Mouse (Mus musculus) forebrain, embryonic 16.5 days (tissue): ENCODE results near the gene Tlk1. TPM values are rescaled to one million over a fixed set of nuclear protein-coding genes. Genes with fewer than 3 reads are reported as not detected.

Experiments used
- ATAC-seq: fragments of 200-750 bp; cut with Nextera tagmentation; 2 replicates; pipeline ENCODE4 v1.8.0; 2017; ENCODE audit warnings: mild to moderate bottlenecking, moderate library complexity
- H3K27ac ChIP-seq: fragments of 300-500 bp; sonication (generic); 2 replicates; pipeline ENCODE4 v1.5.1; 2014; ENCODE audit warnings: low read length, control low read depth
- H3K27me3 ChIP-seq: fragments of 300-500 bp; sonication (generic); replicated peaks from 2 replicates; pipeline ENCODE4 v1.6.1; 2014; ENCODE audit warnings: low read length; ENCODE audit not compliant: control insufficient read depth, insufficient read depth
- H3K36me3 ChIP-seq: fragments of 300-500 bp; sonication (generic); 2 replicates; pipeline ENCODE4 v1.6.1; 2014; ENCODE audit not compliant: control insufficient read depth, insufficient read depth
- H3K4me1 ChIP-seq: fragments of 300-500 bp; sonication (generic); replicated peaks from 2 replicates; pipeline ENCODE4 v1.6.1; 2014; ENCODE audit warnings: low read length; ENCODE audit not compliant: control insufficient read depth, insufficient read depth
- H3K4me2 ChIP-seq: fragments of 300-500 bp; sonication (generic); 2 replicates; pipeline ENCODE4 v1.6.1; 2014; ENCODE audit warnings: mild to moderate bottlenecking, low read length, control low read depth
- H3K4me3 ChIP-seq: fragments of 300-500 bp; sonication (generic); replicated peaks from 2 replicates; pipeline ENCODE4 v1.5.1; 2014; ENCODE audit warnings: mild to moderate bottlenecking, low read length, control low read depth
- H3K9ac ChIP-seq: fragments of 300-500 bp; sonication (generic); replicated peaks from 2 replicates; pipeline ENCODE4 v1.6.1; 2014; ENCODE audit warnings: low read depth, low read length, control low read depth
- H3K9me3 ChIP-seq: fragments of 300-500 bp; sonication (generic); 2 replicates; pipeline ENCODE4 v1.6.1; 2016; ENCODE audit warnings: low read length; ENCODE audit not compliant: control insufficient read depth
- WGBS: fragments of 180-500 bp; shearing (Covaris S2); extraction: QIAGEN DNeasy Blood & Tissue Kit; methylation state at CpG from one replicate; pipeline ENCODE4 v1.1.7; 2014; 5-methylcytosine and 5-hydroxymethylcytosine counted together
- polyA plus RNA-seq: library from polyadenylated mRNA; unstranded; fragments of >200 nt; fragmentation: Nextera tagmentation; extraction: Ambion mirVana; gene quantifications from 2 replicates; pipeline ENCODE4 v1.2.1, GENCODE M21; 2015

The Tlk1 gene
- polyA plus RNA-seq, 1 experiment from 2014 or later: 19.1 TPM

DNA sequence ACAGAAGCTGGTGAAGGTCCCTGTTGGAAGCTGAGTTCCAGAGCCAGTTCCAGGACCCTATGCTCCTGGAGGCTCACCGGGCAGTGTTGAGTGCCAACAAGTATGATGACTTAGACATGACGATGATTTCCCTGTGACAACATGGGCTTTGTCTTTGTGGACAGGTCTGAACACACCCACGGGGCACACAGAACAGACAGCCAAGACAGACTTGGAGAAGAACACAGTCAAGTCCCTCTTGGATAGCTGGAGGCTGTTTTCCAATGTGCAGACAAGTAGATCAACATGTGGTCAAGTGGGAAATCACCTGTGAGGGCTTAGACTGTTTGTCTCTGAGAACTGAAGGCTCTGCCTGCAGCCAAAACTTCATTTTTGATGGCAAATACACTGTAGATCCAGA is 31.4 kb upstream of the Tlk1 start:
- no peak for ATAC-seq
- Histone ChIP-seq H3K9me3 (no peaks in the 10 kb centered on the region), H3K27me3 (no peaks in the 10 kb centered on the region), H3K4me1 (peaks cover 3% of the 10 kb centered on the region; the same call in 1 of the 2 replicates), H3K9ac (no peak overlapping the region), H3K4me2 (no peak overlapping the region), H3K36me3 (no peaks in the 10 kb centered on the region), H3K4me3 (no peak overlapping the region), H3K27ac (no peak overlapping the region)
- 96% methylated on average over 3 of the region's 3 CpGs for WGBS

DNA sequence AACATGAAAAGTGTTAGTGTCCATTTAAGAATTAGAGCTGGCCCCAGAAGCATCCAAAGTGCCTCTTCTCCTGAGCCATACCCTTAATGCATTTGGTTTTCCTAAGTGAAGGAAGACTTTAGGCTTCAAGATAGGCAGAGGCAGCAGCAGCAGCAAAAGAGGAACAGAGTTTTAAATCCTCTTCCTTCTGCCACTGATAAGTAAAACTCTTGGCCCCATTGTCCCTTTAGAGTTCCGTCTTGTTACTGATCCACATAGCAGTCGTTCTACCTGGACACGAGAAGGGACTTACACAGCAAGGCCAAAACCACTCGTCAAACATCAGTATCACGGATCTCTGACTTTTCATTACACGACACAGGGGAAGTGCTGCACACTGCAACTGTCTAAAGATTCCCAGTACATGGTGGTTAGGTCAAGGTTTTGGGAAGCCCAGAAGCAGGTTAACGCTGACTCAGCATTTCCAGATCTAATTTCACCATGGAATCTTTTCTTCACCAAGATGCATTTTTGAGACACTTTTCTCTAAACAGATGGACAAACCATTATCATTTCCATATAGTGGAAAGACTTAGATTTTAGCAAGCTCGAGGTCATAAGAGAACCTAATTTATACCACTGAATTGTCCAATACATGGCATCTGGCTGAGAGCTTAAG is 28.8 kb upstream of the Tlk1 start:
- H3K9me3 ChIP-seq: no peaks in the 10 kb centered on the region
- H3K27me3 ChIP-seq: no peaks in the 10 kb centered on the region
- peaks cover 3% of the 10 kb centered on the region; the same call in 1 of the 2 replicates for H3K4me1 ChIP-seq
- no peak for ATAC-seq
- no peak overlapping the region for H3K4me2 ChIP-seq
- no peak overlapping the region for H3K27ac ChIP-seq
- H3K4me3 ChIP-seq: no peak overlapping the region
- WGBS: 91% methylated on average over 8 of the region's 8 CpGs
- no peak overlapping the region for H3K9ac ChIP-seq
- H3K36me3 ChIP-seq: no peaks in the 10 kb centered on the region

DNA sequence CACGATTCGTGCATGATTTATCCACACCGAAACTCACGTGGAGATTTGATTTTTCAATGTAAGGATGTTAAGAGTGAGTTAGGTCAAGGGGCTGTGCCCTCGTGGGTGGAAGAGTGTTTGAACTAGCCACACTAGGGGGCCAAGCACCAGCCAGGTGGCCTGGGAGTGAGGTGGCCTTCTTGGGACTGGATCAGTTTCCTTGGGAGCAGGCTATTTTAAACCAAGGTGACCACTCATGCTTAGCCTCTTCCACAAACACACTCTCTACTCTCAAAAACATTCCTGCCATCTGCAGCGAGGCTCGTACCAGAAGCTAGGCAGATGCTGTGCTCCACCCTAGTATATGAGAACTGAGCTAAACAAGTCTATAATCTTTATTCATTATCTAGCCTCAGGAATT is 27.8 kb upstream of the Tlk1 start:
- 70% methylated on average over 7 of the region's 7 CpGs for WGBS
- ATAC-seq: no peak
- no peak overlapping the region for H3K4me3 ChIP-seq

DNA sequence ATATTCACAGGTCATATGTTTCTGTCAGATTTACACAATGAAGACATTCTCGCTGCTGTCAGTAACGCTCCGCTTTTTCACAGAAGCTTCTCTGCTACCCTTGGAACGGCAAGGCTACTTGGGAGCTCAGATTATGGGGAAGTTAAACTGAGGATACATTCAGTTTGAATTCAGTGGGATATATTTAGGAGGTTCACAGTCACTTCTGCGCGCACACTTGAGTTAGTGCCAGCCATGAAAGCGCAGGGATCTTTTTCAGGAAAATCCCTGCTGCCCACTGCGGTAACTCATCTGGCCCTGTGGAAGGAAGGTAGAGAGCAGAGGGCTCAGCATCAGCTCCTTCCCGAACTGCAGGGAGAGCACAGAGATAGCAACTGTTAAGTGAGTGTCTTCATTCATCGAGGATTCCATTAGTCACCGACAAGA is 27.3 kb upstream of the Tlk1 start:
- H3K27ac ChIP-seq: peak overlapping the region; percentile 36
- 35% methylated on average over 11 of the region's 11 CpGs for WGBS
- H3K9ac ChIP-seq: no peak overlapping the region
- H3K27me3 ChIP-seq: no peaks in the 10 kb centered on the region
- peak; percentile 69 for ATAC-seq
- H3K9me3 ChIP-seq: no peaks in the 10 kb centered on the region
- H3K4me1 ChIP-seq: peaks cover 3% of the 10 kb centered on the region; the same call in 1 of the 2 replicates
- peak overlapping the region; percentile 25 for H3K4me2 ChIP-seq
- H3K4me3 ChIP-seq: no peak overlapping the region
- H3K36me3 ChIP-seq: no peaks in the 10 kb centered on the region

More for the DNA sequence above, 27.8 kb upstream of the Tlk1 start:
- Histone ChIP-seq H3K27ac (no peak overlapping the region), H3K9ac (no peak overlapping the region), H3K9me3 (no peaks in the 10 kb centered on the region), H3K27me3 (no peaks in the 10 kb centered on the region), H3K4me2 (no peak overlapping the region), H3K4me1 (peaks cover 3% of the 10 kb centered on the region; the same call in 1 of the 2 replicates), H3K36me3 (no peaks in the 10 kb centered on the region)

DNA sequence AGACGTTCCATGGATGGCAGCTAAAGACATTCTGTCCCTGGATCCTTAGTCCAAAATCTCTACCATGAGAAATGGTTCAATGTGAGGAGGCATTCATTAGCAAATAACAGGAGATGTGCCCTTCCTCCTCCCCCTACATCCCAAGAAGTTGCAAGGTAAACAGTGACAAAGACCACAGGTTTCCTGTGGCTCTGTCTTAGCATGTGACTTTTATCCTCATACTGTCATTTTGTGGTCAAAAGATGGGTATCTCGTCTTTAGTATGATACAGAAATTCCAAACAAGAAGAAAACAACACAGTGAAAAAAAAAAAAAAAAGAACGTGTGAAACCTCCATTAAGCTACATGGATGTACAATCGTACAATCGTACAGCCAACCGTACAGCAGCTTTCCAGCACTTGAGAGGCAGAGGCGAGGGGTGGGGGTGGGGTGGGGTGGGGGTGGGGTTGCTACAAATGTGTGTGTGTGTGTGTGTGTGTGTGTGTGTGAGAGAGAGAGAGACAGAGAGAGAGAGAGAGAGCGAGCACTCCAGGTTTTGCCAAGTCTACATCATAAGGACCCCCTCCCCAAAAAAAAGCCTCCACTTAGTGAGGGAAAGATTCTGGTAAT is 26.8 kb upstream of the Tlk1 start:
- H3K9ac ChIP-seq: no peak overlapping the region
- peak overlapping the region; percentile 25 for H3K4me2 ChIP-seq
- H3K27ac ChIP-seq: no peak overlapping the region
- no peaks in the 10 kb centered on the region for H3K27me3 ChIP-seq
- 48% methylated on average over 8 of the region's 8 CpGs for WGBS
- H3K36me3 ChIP-seq: no peaks in the 10 kb centered on the region
- peak; percentile 47; the same call in 1 of the 2 replicates for ATAC-seq
- no peaks in the 10 kb centered on the region for H3K9me3 ChIP-seq
- no peak overlapping the region for H3K4me3 ChIP-seq
- peaks cover 3% of the 10 kb centered on the region; the same call in 1 of the 2 replicates for H3K4me1 ChIP-seq

DNA sequence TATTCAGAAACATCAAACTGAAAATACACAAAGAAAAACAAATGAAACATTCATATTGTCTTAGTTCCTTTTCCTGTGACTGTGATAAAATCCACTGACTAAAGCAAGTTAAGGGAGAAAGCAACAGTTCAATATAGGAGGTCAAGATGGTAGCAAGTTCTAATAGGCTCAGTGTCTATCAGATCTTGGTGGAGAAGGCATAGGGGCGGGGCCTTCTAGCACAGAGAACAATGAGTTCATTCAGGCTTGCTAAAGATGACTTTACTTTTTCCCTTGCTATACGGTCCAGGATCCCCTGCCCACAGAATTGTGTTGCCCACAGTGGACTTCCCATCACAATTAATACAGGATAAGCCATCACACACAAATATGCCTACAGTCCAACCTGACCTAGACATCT is 20.3 kb upstream of the Tlk1 start:
- no peaks in the 10 kb centered on the region for H3K36me3 ChIP-seq
- no peak overlapping the region for H3K4me2 ChIP-seq
- H3K4me3 ChIP-seq: no peak overlapping the region
- 55% methylated on average over 2 of the region's 2 CpGs for WGBS
- H3K27me3 ChIP-seq: no peaks in the 10 kb centered on the region
- H3K4me1 ChIP-seq: no peaks in the 10 kb centered on the region
- H3K27ac ChIP-seq: no peak overlapping the region
- no peak overlapping the region for H3K9ac ChIP-seq
- H3K9me3 ChIP-seq: no peaks in the 10 kb centered on the region
- ATAC-seq: no peak

DNA sequence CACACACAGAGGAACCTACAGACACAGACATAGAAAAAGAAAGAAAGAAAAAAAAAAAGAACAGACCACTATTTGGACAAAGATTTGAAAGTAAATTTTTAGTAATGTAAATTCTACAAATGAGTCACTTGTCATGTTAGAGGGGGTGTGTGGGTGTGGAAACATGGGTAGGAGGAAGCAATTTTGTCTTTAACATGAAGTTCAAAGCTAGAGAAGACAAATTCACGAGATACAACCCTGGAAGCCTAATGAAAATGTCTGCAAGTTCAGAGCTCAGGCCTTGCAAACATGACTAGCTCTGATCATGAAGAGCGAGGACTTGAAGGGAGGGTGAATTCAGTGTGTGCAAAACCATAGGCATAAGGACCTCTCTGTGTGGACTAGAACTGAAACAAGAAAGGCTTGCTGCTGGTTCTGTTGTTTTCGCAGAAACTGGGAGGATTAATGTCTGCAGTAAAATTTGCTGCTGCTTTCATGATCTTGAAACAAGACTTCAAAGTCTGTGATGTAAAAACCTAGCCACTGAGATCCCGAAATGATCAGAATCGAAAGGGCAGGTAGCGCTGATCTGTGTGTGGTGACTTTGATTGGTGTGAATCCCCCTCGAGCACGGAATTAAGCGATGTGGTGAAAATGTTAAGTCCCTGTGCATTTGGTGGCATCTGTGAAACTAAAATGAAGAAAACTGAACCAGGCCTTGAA is 19.3 kb upstream of the Tlk1 start:
- Histone ChIP-seq H3K36me3 (no peaks in the 10 kb centered on the region), H3K9me3 (no peaks in the 10 kb centered on the region), H3K27ac (no peak overlapping the region), H3K4me3 (no peak overlapping the region), H3K4me1 (no peaks in the 10 kb centered on the region), H3K27me3 (no peaks in the 10 kb centered on the region), H3K4me2 (no peak overlapping the region), H3K9ac (no peak overlapping the region)
- no peak for ATAC-seq
- 86% methylated on average over 9 of the region's 9 CpGs for WGBS

DNA sequence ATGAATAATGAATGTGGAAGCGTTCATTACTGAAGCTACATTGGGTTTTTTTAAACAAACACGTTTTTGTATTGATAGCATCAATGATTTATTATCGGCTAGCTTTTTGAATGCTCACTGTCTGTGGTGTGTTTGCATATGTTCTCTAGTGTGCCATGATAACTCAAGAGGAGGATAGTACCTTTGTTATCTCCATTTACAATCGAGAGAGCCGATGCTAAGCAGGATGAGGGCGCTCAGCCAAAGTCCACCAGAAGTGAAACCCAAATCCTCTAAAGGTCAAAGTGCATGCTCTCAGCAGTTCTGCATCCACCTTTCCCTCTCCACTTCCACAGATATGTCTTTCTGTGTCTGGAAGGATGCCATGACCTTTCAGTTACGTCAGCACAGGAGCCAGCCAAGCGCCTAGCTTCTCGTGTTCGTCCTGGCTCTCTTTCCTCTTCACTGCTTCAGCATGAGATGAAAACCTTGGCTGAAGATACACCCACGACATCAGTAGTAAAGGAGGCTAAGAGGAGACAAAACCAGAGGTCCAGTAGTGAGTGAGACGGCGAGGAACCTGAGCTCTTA is 16.6 kb upstream of the Tlk1 start:
- no peak overlapping the region for H3K4me2 ChIP-seq
- no peaks in the 10 kb centered on the region for H3K36me3 ChIP-seq
- no peak for ATAC-seq
- WGBS: 82% methylated on average over 13 of the region's 13 CpGs
- no peak overlapping the region for H3K4me3 ChIP-seq
- H3K27me3 ChIP-seq: no peaks in the 10 kb centered on the region
- no peak overlapping the region for H3K27ac ChIP-seq
- no peaks in the 10 kb centered on the region for H3K9me3 ChIP-seq
- no peak overlapping the region for H3K9ac ChIP-seq
- no peaks in the 10 kb centered on the region for H3K4me1 ChIP-seq

DNA sequence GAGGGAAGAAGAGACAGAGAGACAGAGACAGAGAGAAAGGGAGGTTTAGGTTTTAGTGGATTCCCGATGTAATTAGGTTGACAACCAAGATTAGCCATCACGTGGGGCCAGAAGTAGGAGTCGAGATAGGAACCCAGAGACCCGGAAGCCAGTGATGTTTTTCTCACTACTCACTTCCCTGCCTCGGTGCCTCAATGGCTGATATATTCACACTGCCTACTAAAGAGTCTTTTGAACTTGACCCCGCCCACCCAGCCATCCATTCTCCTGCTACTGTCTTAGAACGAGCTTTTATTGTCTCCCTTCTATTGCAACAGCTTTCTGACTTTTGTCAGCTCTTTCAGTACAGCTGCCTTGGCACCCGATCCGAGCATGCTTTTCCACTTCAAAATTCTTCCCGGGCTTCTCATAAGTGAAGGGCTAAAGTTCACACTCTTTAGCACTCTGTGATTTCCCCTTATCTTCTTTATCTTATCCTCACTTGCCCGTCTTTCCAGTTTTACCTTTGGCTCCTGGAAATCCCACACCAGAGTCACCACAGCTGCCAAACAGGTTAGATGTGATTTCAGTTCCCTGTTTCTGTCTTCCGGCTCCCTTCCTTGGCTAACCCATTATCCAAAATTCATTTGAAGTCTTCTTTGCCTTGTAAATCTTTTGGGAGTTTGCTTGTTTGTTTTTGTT is 13.1 kb upstream of the Tlk1 start:
- no peak overlapping the region for H3K4me3 ChIP-seq
- 38% methylated on average over 12 of the region's 12 CpGs for WGBS
- H3K36me3 ChIP-seq: no peaks in the 10 kb centered on the region
- H3K4me1 ChIP-seq: no peaks in the 10 kb centered on the region
- no peak overlapping the region for H3K4me2 ChIP-seq
- H3K27me3 ChIP-seq: no peaks in the 10 kb centered on the region
- ATAC-seq: no peak
- no peaks in the 10 kb centered on the region for H3K9me3 ChIP-seq
- H3K9ac ChIP-seq: no peak overlapping the region
- no peak overlapping the region for H3K27ac ChIP-seq
